Comparison of ENCODE assay signal across 23 mouse cellular contexts in the genomic region with DNA sequence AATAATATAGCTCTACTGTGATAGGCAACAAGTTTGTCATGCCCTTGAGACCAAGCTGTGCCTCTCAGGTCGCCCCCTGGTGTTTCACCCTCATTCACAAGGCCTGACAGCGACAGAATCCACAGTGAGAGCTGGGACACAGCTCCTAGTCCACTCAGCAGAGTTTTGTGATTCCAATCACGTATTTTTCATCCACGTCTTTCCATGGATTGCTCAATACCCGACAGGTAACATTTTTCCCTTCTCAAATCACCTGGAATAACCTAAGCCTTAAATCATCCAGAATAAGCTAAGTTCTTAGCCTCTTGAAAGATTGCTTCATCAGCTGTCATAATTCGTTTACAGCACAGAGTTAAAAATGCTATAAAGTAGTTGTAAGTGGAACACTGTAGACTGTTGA.
DNase-seq lines count a peak whose midpoint lies in the region; ATAC-seq and TF ChIP-seq lines count a peak whose summit lies in the region.
"Had no signal": no experiment of that assay in that cellular context is flagged by ENCODE, and none has a peak within 500 bp of the region (broad histone marks: within the 10 kb centered on the region; RNA-seq: fewer than 3 reads in every experiment).

No protein-coding gene starts in this region.

- no peaks in the 10 kb centered on the region for H3K4me1 ChIP-seq in kidney, postnatal 0 days (replicated peaks; ENCODE audit: insufficient read depth, low read length)
- no peaks in the 10 kb centered on the region for H3K4me1 ChIP-seq in forebrain, embryonic 10.5 days
- H3K4me1 ChIP-seq: embryonic facial prominence, embryonic 12.5 days; forebrain, embryonic 13.5 days; hindbrain, embryonic 10.5 days; intestine, embryonic 15.5 days; liver, embryonic 13.5 days; lung, embryonic 15.5 days; midbrain, embryonic 12.5 days had no signal

- no peak overlapping the region for H3K4me2 ChIP-seq in kidney, postnatal 0 days (ENCODE audit: low read length)
- H3K4me2 ChIP-seq: embryonic facial prominence, embryonic 12.5 days; forebrain, embryonic 13.5 days; heart, embryonic 11.5 days; intestine, embryonic 15.5 days; liver, embryonic 13.5 days; lung, embryonic 15.5 days; midbrain, embryonic 12.5 days had no signal

- WGBS in kidney, postnatal 0 days = 68% methylated on average over 6 of the region's 6 CpGs
- WGBS in forebrain, embryonic 10.5 days = 78% methylated on average over 6 of the region's 6 CpGs

- no peak overlapping the region for H3K4me3 ChIP-seq in kidney, postnatal 0 days (replicated peaks; ENCODE audit: low read depth, low read length)
- H3K4me3 ChIP-seq in C2C12 (ENCODE audit: insufficient read depth, poor library complexity, severe bottlenecking) = no peak overlapping the region
- H3K4me3 ChIP-seq in forebrain, embryonic 10.5 days = no peak overlapping the region
- H3K4me3 ChIP-seq: embryonic facial prominence, embryonic 12.5 days; erythroblast, embryonic 14.5 days; forebrain, embryonic 13.5 days; hindbrain, embryonic 10.5 days; intestine, embryonic 15.5 days; left cerebral cortex, adult 2 months; liver, embryonic 13.5 days; lung, embryonic 15.5 days; midbrain, embryonic 12.5 days had no signal

- H3K36me3 ChIP-seq in kidney, postnatal 0 days (ENCODE audit: insufficient read depth, low read length) = no peaks in the 10 kb centered on the region
- H3K36me3 ChIP-seq in C2C12 (ENCODE audit: control insufficient read depth, insufficient read depth) = no peaks in the 10 kb centered on the region
- H3K36me3 ChIP-seq in forebrain, embryonic 10.5 days (replicated peaks) = no peaks in the 10 kb centered on the region
- H3K36me3 ChIP-seq: embryonic facial prominence, embryonic 12.5 days; hindbrain, embryonic 10.5 days; intestine, embryonic 15.5 days; liver, embryonic 13.5 days; lung, embryonic 15.5 days; midbrain, embryonic 12.5 days had no signal

- no peaks in the 10 kb centered on the region for H3K79me3 ChIP-seq in C2C12 (ENCODE audit: low read depth)

- peak; percentile 8 for DNase-seq in adrenal gland, postnatal 14 days
- no peak for DNase-seq in adrenal gland, postnatal 36 days
- DNase-seq in kidney, postnatal 0 days (ENCODE audit: low spot score) = no peak
- DNase-seq in kidney, postnatal 36 days = no peak
- peak; percentile 16 for DNase-seq in lung, postnatal 14 days
- DNase-seq in frontal cortex, adult 2 months (ENCODE audit: extremely low spot score in 1 of 2, low spot score in 1 of 2) = no peak
- no peak for DNase-seq in forebrain, embryonic 10.5 days (ENCODE audit: extremely low spot score, low spot score)
- DNase-seq: adrenal gland, adult 8-10 months; cerebellum, adult 2 months; cerebellum, postnatal 25 days; liver, embryonic 13.5 days; thymus, postnatal 25 days had no signal

- peak; percentile 34; the same call in 1 of the 2 replicates for TF ChIP-seq CTCF in kidney, postnatal 0 days (IDR thresholded peaks at IDR 0.05; ENCODE audit: low read depth)
- no peak for TF ChIP-seq CTCF in C2C12 (IDR thresholded peaks at IDR 0.05; ENCODE audit: control insufficient read depth, insufficient read depth, insufficient read length)

- H3K79me2 ChIP-seq in C2C12 (ENCODE audit: control insufficient read depth, insufficient read depth) = no peaks in the 10 kb centered on the region

- no peaks in the 10 kb centered on the region for H3K27me3 ChIP-seq in kidney, postnatal 0 days (ENCODE audit: insufficient read depth, low read length)
- H3K27me3 ChIP-seq in C2C12 (ENCODE audit: control insufficient read depth, insufficient read depth, insufficient read length) = no peaks in the 10 kb centered on the region
- H3K27me3 ChIP-seq in forebrain, embryonic 10.5 days (ENCODE audit: poor library complexity, severe bottlenecking) = no peaks in the 10 kb centered on the region
- H3K27me3 ChIP-seq: embryonic facial prominence, embryonic 12.5 days; forebrain, embryonic 13.5 days; intestine, embryonic 15.5 days; liver, embryonic 13.5 days; lung, embryonic 15.5 days; midbrain, embryonic 12.5 days had no signal

- no peak for ATAC-seq in kidney, postnatal 0 days (replicated peaks; ENCODE audit: low FRiP score, low read depth)
- ATAC-seq: forebrain, embryonic 13.5 days; hindbrain, embryonic 16.5 days; intestine, embryonic 15.5 days had no signal

- no peaks in the 10 kb centered on the region for H3K9me3 ChIP-seq in kidney, postnatal 0 days (replicated peaks; ENCODE audit: low read length)
- no peaks in the 10 kb centered on the region for H3K9me3 ChIP-seq in forebrain, embryonic 10.5 days
- H3K9me3 ChIP-seq: embryonic facial prominence, embryonic 12.5 days; forebrain, embryonic 13.5 days; hindbrain, embryonic 10.5 days; intestine, embryonic 15.5 days; liver, embryonic 13.5 days; lung, embryonic 15.5 days; midbrain, embryonic 12.5 days had no signal

- H3ac ChIP-seq in C2C12 (ENCODE audit: control insufficient read depth, insufficient read length, low read depth) = no peak overlapping the region

- H3K27ac ChIP-seq in kidney, postnatal 0 days = no peak overlapping the region
- no peak overlapping the region for H3K27ac ChIP-seq in forebrain, embryonic 10.5 days
- H3K27ac ChIP-seq: embryonic facial prominence, embryonic 12.5 days; forebrain, embryonic 13.5 days; hindbrain, embryonic 10.5 days; intestine, embryonic 15.5 days; left cerebral cortex, adult 2 months; liver, embryonic 13.5 days; lung, embryonic 15.5 days; midbrain, embryonic 12.5 days had no signal

- no peak overlapping the region for H3K9ac ChIP-seq in kidney, postnatal 0 days (ENCODE audit: low read depth, low read length)
- H3K9ac ChIP-seq: embryonic facial prominence, embryonic 12.5 days; forebrain, embryonic 13.5 days; intestine, embryonic 15.5 days; liver, embryonic 13.5 days; lung, embryonic 15.5 days; midbrain, embryonic 12.5 days had no signal

TF ChIP-seq in C2C12, 6 proteins besides CTCF, POLR2A, EP300 and RAD21:
- TF ChIP-seq CEBPB (IDR thresholded peaks at IDR 0.05; ENCODE audit: low read depth) = peak; percentile 4
- no peak for TF ChIP-seq MAX (IDR thresholded peaks at IDR 0.05)
- no peak for TF ChIP-seq MYOD1 (IDR thresholded peaks at IDR 0.05; ENCODE audit: control insufficient read depth, insufficient read length, low read depth)

Comparison
In these comparisons a context has a peak if more than half of its experiments do, and no peak if none do; other contexts are left out.
1. DNase-seq: peak in adrenal gland, postnatal 14 days (single experiment) and lung, postnatal 14 days (single experiment); none in adrenal gland, postnatal 36 days (0 of 2), kidney, postnatal 0 days (single experiment), kidney, postnatal 36 days (0 of 2), frontal cortex, adult 2 months (0 of 2) and forebrain, embryonic 10.5 days (single experiment).